Mouse (Mus musculus) liver, adult 2 months (tissue): ENCODE results near the gene Zfp382. TPM values are rescaled to one million over a fixed set of nuclear protein-coding genes. Genes with fewer than 3 reads are reported as not detected.

ENCODE experiments used
- DNase-seq: peaks from one replicate; pipeline ENCODE4 v3.0.0-alpha.2; 2011; ENCODE audit warnings: low read depth, low spot score; ENCODE audit errors: extremely low read depth
- H3K27ac ChIP-seq: fragments of 200-500 bp; replicated peaks from 2 replicates; pipeline ENCODE4 v1.5.1; 2012; ENCODE audit warnings: low read depth, mild to moderate bottlenecking, control low read depth, inconsistent platforms, low read length; ENCODE audit not compliant: insufficient read depth
- H3K27me3 ChIP-seq: fragments of 200-500 bp; 2 replicates; pipeline ENCODE4 v1.6.1; 2012; ENCODE audit warnings: mild to moderate bottlenecking, moderate library complexity, low read length, inconsistent platforms; ENCODE audit not compliant: control insufficient read depth, insufficient read depth
- H3K36me3 ChIP-seq: fragments of 200-500 bp; 2 replicates; pipeline ENCODE4 v1.6.1; 2012; ENCODE audit warnings: low read length, inconsistent platforms; ENCODE audit not compliant: control insufficient read depth, insufficient read depth
- H3K4me1 ChIP-seq: fragments of 200-500 bp; 2 replicates; pipeline ENCODE4 v1.6.1; 2011; ENCODE audit warnings: low read length; ENCODE audit not compliant: control insufficient read depth, insufficient read depth
- H3K4me3 ChIP-seq: fragments of 200-500 bp; 2 replicates; pipeline ENCODE4 v1.5.1; 2011; ENCODE audit warnings: low read depth, mild to moderate bottlenecking, control low read depth, low read length, moderate library complexity; ENCODE audit not compliant: insufficient read depth
- H3K79me2 ChIP-seq: fragments of 200-500 bp; 2 replicates; pipeline ENCODE4 v1.6.1; 2012; ENCODE audit warnings: inconsistent platforms, mild to moderate bottlenecking, low read length, moderate library complexity; ENCODE audit not compliant: control insufficient read depth, insufficient read depth
- H3K9ac ChIP-seq: fragments of 200-500 bp; 2 replicates; pipeline ENCODE4 v1.6.1; 2012; ENCODE audit warnings: low read depth, mild to moderate bottlenecking, control low read depth, inconsistent platforms, low read length
- CTCF ChIP-seq: fragments of 200-500 bp; IDR thresholded peaks from 2 replicates; pipeline ENCODE4 v1.5.1; 2011; ENCODE audit warnings: low read depth, low read length, control low read depth
- POLR2A ChIP-seq: fragments of 200-500 bp; IDR thresholded peaks from 2 replicates; pipeline ENCODE4 v1.6.1; 2011; ENCODE audit warnings: low read length, control low read depth; ENCODE audit not compliant: insufficient read depth; ENCODE audit errors: extremely low read depth
- WGBS: fragments of 180-500 bp; shearing (Covaris S2); methylation state at CpG from one replicate; pipeline ENCODE4 v1.1.7; 2018; 5-methylcytosine and 5-hydroxymethylcytosine counted together
- polyA plus RNA-seq: library from polyadenylated mRNA; depleted of rRNA; stranded (reverse); fragments of >200 nt; gene quantifications from 2 replicates; pipeline ENCODE4 v1.2.3, GENCODE M21; 2012
- total RNA-seq: library from RNA; depleted of rRNA; stranded (reverse); fragments of >200 nt; gene quantifications from 2 replicates; pipeline ENCODE4 v1.2.3, GENCODE M21; 2014

Gene Zfp382
- total and polyA plus RNA-seq, 2 experiments: 0.07 to 0.74 TPM

- WGBS: 97% methylated on average over 5 of the region's 5 CpGs
- no peak overlapping the region for H3K4me3 ChIP-seq
- H3K27ac ChIP-seq: no peak overlapping the region
- no peak overlapping the region for H3K9ac ChIP-seq
- no peak for TF ChIP-seq POLR2A
- no peak for TF ChIP-seq CTCF
- no peaks in the 10 kb centered on the region for H3K27me3 ChIP-seq
- H3K79me2 ChIP-seq: peaks cover 17% of the 10 kb centered on the region; the same call in 1 of the 2 replicates
- peaks cover 51% of the 10 kb centered on the region for H3K36me3 ChIP-seq
- H3K4me1 ChIP-seq: no peaks in the 10 kb centered on the region
- DNase-seq: no peak
Measured at GRCm38 (mm10) chr7:30163113-30163512, 41.4 kb downstream of the Zfp382 start.

- 99% methylated on average over 2 of the region's 2 CpGs for WGBS
- Histone ChIP-seq H3K4me3 (no peak overlapping the region), H3K4me1 (no peaks in the 10 kb centered on the region), H3K27ac (no peak overlapping the region), H3K27me3 (no peaks in the 10 kb centered on the region), H3K9ac (no peak overlapping the region), H3K36me3 (peaks cover 39% of the 10 kb centered on the region), H3K79me2 (peaks cover 20% of the 10 kb centered on the region; the same call in 1 of the 2 replicates)
- TF ChIP-seq POLR2A: no peak
- no peak for TF ChIP-seq CTCF
- DNase-seq: no peak
Measured at GRCm38 (mm10) chr7:30164745-30165144, 43.0 kb downstream of the Zfp382 start.

GRCm38 (mm10) chr7:30168914-30169582, 47.3 kb downstream of the Zfp382 start:
- H3K27me3 ChIP-seq: no peaks in the 10 kb centered on the region
- H3K27ac ChIP-seq: peak overlapping the region; percentile 95
- peaks cover 4% of the 10 kb centered on the region for H3K36me3 ChIP-seq
- H3K4me3 ChIP-seq: peak overlapping the region; percentile 94
- H3K79me2 ChIP-seq: peaks cover 23% of the 10 kb centered on the region; the same call in 1 of the 2 replicates
- TF ChIP-seq POLR2A: no peak
- TF ChIP-seq CTCF: no peak
- peak overlapping the region; percentile 92 for H3K9ac ChIP-seq
- no peak for DNase-seq
- peaks cover 3% of the 10 kb centered on the region for H3K4me1 ChIP-seq
- 2% methylated on average over 21 of the region's 21 CpGs for WGBS

- H3K79me2 ChIP-seq: peaks cover 23% of the 10 kb centered on the region; the same call in 1 of the 2 replicates
- H3K9ac ChIP-seq: peak within 1 kb of the TSS; percentile 92
- H3K27ac ChIP-seq: peak within 1 kb of the TSS; percentile 96
- WGBS: under 1% methylated on average over 36 of the region's 36 CpGs
- peaks cover 3% of the 10 kb centered on the region for H3K4me1 ChIP-seq
- peak; percentile 72 for TF ChIP-seq POLR2A
- TF ChIP-seq CTCF: no peak
- peak within 1 kb of the TSS; percentile 94 for H3K4me3 ChIP-seq
- H3K27me3 ChIP-seq: no peaks in the 10 kb centered on the region
- H3K36me3 ChIP-seq: peaks cover 3% of the 10 kb centered on the region
- peak; percentile 98 for DNase-seq
Measured at GRCm38 (mm10) chr7:30169583-30170282, 48.0 kb downstream of the Zfp382 start, which contains the start of gene Zfp146. Gene Zfp146 (minus strand): TSS chr7:30169750.

- peak overlapping the region; percentile 63 for H3K4me3 ChIP-seq
- H3K27me3 ChIP-seq: no peaks in the 10 kb centered on the region
- H3K4me1 ChIP-seq: peaks cover 3% of the 10 kb centered on the region
- H3K9ac ChIP-seq: peak overlapping the region; percentile 49
- H3K36me3 ChIP-seq: peaks cover 3% of the 10 kb centered on the region; the same call in 1 of the 2 replicates
- DNase-seq: no peak
- WGBS: 11% methylated on average over 11 of the region's 11 CpGs
- peak overlapping the region; percentile 19 for H3K27ac ChIP-seq
- TF ChIP-seq CTCF: no peak
- TF ChIP-seq POLR2A: no peak
- peaks cover 19% of the 10 kb centered on the region; the same call in 1 of the 2 replicates for H3K79me2 ChIP-seq
Measured at GRCm38 (mm10) chr7:30170283-30170951, 48.7 kb downstream of the Zfp382 start.
